Mouse (Mus musculus) large intestine, adult 2 months (tissue): ENCODE data around the gene Tox3. TPM values are rescaled to one million over a fixed set of nuclear protein-coding genes. Genes with fewer than 3 reads are reported as not detected.

Experiments
- DNase-seq: peaks from one replicate; pipeline ENCODE4 v3.0.0-alpha.2; 2012; ENCODE audit warnings: low read depth, low spot score
- WGBS: fragments of 180-500 bp; shearing (Covaris S2); methylation state at CpG from one replicate; pipeline ENCODE4 v1.1.7; 2018; 5-methylcytosine and 5-hydroxymethylcytosine counted together
- polyA plus RNA-seq: library from polyadenylated mRNA; depleted of rRNA; stranded (reverse); fragments of >200 nt; gene quantifications from 2 replicates; pipeline ENCODE4 v1.2.3, GENCODE M21; 2012

Tox3 gene
- polyA plus RNA-seq, 1 experiment, result 7.7 TPM

DNA sequence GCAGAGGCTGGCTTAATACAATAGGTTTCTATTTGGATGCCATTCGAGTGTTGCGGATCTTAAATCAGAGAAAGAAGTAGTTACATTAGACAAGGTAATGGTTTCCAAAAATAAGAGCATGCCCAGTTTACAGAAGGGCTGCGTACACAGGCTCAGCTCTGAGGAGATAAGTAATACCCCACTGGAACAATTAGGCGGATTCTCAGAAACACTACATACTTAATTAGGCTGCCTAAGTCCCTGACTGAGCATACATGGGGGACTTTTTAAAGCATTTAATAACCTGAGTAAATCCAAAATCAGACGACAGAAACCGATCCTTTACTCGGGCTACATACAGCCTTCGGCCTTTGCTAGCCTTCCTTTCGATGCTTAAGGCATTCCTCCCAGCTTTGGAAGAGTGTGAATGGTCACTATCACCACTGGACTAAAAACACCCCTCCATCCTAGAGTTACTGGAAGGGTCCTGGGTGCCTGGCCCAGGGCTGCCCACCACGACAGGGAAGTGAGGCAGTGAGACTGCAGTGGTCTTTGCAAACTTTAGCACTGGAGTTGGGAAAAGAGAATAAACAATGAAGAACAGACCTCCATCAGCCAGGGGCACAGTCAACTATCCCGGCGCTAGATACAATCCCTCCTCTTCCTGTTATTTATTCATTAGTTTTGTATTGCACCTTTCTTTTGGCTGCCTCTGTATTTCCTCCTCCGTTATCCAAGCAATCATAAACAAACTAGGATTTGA, 1.8 kb downstream of the Tox3 start:
- DNase-seq, result no peak
- 40% methylated on average over 13 of the region's 13 CpGs for WGBS

DNA sequence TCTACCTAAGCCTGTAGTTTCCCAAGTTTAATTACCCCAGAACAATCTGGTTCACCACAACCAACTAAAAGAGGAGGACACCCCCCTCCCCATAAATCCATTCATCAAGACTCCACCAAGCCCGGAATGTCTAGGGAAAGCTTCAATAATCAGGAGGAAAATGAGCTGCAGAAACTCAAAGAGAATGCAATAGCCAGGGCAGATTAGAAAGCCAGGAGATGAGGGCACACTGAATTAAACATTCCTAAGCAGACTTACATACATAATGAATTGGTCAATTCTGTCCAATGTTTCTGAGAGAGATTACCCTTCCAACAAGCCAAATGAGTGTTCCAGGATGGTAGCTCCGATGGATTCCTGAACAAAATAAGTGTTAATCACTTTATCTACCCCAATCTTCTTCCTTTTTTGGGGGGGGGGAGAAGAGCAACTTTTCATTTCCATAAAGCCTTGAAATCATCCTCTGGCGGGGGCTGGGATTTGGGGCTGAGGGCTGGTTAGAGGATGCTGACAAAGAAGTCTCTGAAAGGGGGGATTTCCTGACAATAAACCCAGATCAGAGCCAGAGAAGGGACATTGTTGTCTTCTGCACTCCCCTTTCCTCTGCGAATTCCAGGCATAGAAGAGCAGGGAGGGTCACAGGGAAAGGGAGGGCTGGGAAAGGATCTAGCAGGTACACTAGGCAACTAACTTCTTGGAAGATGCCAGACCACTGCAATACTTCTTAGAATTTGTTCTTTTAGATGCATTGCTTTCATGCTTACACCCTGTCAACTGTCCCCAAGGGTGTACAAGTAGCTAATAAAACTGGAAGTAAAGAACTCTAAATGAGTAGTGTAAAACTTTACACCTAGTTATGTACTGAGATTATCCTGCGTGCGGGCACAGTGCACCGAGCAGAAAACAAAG, 17.5 kb downstream of the Tox3 start:
- 82% methylated on average over 7 of the region's 7 CpGs for WGBS
- no peak for DNase-seq

DNA sequence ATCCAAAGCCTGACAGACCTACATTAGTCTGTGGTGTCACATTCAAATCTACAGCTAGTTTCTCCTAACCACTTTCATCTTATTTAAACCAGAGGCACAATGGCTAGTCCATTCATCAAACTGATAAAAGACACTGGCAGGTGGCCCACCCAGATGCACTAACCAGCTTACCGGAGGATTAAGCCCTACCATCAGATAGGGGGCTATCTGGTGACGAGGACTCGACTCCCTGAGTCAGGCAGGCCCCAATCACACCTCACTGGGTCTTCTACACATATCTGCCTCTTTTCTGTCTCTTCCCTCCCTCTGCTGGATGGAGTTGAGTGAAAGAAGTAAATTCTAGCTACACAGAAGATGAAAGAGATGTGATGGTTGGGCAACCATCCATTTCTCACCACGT, 24.3 kb downstream of the Tox3 start:
- WGBS, result 57% methylated on average over 4 of the region's 4 CpGs
- DNase-seq, result no peak

DNA sequence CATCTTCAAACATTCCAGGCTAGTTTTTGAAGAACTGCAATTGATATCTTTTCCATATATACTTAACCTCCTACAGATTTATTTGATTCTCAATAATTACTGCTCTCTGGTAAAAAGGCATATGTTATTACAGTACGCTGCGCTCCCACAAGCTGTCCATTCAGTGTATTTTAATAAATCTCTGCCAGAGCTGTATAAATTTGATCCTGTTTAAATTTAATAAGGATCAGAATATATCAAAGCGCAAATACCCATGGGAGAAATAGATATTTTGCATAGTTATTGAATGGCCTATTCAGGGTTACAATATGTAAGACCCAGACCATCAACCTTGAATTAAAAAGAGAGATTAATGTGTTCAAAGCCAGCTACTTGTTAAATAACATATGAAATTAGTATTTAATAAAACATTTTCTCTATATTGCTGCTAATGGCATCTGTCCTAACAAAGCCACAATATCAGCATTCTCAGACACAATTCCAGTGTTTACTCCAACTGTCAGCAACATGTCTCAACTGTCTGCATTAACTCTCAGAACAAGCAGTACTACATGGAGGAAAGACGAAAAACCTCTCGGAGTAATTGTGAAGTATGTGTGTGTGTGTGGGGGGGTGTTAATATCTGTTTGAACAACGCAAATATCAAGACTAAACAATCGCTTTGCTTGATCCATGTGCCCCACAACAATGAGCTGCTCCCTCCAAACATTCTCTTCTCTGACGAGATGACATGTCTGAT, 25.3 kb downstream of the Tox3 start:
- 88% methylated on average over 8 of the region's 8 CpGs for WGBS
- DNase-seq, result no peak

DNA sequence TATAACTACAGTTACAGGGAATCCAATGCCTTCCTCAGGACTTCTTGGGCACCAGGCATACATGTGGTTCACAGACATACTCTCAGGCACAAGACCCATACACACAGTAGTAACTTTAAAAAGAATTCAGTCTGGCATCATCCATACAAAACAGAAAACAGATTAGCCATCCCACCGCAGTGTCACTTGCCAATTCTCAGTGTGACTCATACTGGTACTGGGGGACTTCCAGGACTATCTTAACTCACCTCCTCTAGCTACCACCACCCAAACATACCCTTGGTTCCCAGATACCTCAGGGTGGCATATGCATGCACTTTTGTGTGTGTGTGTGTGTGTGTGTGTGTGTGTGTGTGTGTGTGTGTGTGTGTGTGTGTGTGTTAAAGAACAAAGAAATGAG, 26.9 kb downstream of the Tox3 start:
- WGBS, result 88% methylated on average over 1 of the region's 1 CpGs
- DNase-seq, result no peak

DNA sequence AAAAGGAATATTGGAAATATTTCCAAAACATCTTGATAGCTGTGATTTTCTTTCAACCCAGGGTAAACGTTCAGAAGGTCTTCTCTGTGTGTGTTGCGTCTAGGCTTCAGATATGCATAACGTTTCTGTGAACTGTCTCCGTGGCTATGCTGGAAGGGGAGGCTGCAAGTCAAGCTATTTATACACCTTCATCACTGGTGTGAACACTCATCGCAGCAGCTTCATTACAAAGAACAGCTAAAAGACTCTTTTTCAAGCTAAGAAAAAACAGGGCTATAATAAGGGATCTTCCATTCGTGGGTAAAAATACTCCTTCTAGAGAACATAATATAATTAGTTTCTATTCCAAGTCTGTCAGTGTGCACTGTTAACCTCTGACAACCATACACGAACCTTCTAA, 33.8 kb downstream of the Tox3 start:
- DNase-seq, result no peak
- WGBS, result 87% methylated on average over 7 of the region's 7 CpGs

DNA sequence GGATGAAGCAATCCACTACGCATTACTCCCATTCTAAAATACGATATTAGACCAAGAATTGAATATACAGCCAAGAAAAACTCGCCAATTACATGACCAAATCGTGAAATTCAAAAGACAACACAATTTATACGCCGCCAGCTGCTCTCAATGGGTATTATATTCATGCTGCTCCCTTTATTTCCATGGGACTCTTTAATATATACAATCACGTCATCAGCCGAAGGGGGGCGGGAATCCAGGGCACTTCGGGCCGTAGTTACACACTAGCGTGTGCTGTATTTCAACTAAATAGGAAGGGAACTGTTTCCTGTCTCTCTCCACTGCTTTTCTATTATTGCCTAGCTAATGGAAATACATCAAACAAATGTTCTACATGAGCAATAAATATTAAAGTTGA, 45.2 kb downstream of the Tox3 start:
- 62% methylated on average over 12 of the region's 12 CpGs for WGBS
- no peak for DNase-seq

DNA sequence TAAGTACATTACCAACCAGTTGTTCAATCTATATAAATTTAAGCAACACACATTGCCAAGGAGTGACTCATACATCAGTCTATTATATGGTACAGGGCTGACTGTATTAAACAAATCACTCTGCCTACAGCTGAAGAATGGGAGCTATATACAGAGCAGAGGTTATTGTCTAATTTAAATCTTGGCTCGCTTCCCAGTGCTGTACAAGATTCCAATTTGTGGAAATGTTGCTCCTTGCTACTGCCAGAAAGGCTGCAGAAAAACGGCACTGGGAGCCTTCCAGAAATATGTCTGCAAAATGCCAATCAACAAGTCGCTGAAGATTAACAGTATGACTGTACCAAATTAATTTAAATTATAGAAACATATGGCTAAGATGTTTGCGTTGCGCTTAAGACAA, 45.9 kb downstream of the Tox3 start:
- DNase-seq, result peak; percentile 45
- WGBS, result 20% methylated on average over 5 of the region's 5 CpGs

DNA sequence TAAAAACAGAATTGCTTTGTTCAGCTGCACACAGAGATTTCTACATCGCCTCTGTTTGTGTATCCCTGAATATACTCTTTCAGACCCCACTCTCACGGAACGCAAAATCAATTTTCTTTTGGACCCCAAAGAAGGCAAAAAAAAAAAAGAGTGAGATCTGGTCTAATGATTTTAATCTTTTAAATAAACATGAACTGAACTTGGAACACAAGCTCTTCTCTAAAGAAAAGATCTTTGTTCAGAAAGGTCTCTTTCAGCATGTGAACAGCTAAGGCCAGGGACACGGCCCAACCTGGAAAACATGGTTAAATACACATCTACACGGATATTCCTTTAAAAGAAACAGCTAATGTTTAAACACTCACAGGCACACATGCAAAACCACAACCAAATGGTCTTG, 46.6 kb downstream of the Tox3 start:
- WGBS, result 35% methylated on average over 5 of the region's 5 CpGs
- DNase-seq, result no peak

DNA sequence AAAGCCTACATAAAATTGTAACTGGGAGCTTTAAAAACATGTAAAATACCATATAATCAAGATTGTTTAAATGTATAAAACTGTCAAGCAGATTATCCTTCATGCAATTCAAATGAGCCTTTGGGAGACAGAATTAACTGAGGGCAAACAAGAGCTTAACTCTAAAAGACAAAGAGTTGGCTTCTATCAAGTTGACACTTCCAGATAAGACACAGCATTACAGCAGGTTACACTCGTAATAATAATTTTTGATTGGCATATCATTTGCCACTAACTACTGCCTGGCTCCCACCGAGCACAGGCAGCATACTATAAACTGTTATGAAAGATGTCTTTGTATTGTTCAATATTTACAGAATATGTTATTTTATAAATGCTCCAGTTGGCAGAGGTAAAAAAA, 47.2 kb downstream of the Tox3 start:
- 26% methylated on average over 2 of the region's 2 CpGs for WGBS
- no peak for DNase-seq

DNA sequence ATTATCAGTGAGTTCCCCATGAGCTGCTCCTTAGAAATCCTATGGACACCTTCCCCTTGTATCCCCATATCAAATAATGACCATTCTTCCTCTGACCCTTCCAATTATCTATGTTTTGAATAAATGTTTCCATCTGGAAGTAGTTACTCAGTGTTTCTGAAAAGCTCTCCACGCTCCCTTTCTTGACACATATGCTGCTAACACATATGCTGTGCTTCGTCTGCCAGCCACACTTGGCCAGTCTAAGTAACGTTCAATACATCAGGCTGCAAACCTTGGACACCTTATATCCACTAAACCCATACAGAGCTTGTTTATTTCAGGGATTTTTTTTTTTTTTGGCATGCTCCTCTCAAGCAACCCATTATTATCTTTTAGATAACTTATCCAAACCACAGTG, 54.1 kb downstream of the Tox3 start:
- 89% methylated on average over 3 of the region's 3 CpGs for WGBS
- DNase-seq, result no peak

DNA sequence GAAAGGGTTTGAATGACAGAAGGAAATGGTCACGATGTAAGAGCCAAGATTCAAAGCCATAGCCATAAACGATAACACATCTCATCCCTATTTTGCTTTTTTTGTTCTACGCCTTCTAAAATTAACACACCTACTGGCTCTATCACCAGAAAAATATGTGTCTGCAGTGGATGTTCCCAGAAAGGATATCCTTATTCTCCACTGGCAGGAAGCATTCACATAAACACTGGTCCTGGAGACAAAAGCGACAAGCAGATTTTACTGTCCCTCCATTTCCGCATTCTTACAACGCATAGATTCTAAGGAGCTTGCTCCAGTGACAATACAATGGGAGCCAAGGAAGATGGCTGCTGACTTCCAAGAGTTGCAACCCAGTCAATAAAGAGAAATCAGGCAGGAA, 57.3 kb downstream of the Tox3 start:
- WGBS, result 73% methylated on average over 6 of the region's 6 CpGs

DNA sequence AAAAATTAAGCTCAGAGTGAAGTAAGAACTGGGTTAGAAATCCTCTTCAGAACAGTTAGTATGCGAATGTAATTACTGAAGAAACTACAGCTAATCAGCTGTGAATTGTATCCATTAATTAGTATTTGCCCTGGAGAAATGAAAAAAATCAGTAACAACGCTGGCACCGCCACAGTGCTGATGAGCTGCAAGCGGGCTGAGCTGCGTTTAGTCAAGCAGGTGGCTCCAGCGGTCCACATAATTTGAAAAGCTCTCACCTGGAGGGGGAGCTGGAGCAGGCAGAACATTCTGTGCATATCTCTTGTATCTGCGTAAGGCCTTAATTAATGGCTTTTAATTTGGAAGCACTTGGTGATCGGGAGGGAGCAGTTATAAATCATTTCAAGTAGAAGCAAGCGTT, 71.4 kb downstream of the Tox3 start:
- 88% methylated on average over 9 of the region's 9 CpGs for WGBS
- DNase-seq, result no peak

More for the DNA sequence above, 57.3 kb downstream of the Tox3 start:
- DNase-seq, result no peak

DNA sequence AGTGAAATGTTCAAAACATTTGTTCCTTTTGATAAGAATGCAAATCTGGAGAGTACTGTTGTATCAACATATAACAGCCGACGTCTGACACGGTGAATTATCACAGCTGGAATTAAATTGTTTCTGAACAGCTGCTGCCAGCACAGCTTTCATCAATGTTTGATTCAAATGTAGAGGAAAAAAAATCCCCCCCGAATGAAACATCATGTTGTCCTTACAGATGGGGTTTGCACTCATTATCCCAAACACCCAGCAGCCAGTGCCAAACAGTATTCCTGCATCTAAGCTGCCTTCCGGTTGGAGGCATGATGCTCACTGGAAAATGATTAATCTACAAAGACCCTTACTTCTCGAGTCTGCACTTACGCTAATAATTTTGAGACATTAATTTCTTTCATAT, 75.0 kb downstream of the Tox3 start:
- WGBS, result 72% methylated on average over 7 of the region's 7 CpGs
- DNase-seq, result no peak

DNA sequence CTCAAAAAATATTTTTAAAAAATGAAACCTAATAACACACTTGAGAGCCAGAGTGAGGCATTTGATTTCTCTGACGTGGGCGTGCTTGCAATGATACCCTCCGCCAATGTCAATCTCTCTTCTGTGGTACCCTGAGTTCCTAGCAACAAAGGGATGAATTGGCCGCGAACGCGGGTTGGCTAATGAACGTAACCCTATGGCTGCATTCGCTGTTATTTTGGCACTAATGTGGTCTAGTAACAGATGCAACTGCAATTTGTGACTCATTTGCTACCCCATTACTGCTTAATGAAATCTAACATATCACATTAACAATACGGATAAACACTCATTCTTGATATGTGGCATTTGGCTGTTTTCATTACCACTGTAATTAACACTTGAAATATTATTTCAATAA, 76.2 kb downstream of the Tox3 start:
- WGBS, result 94% methylated on average over 10 of the region's 10 CpGs

DNA sequence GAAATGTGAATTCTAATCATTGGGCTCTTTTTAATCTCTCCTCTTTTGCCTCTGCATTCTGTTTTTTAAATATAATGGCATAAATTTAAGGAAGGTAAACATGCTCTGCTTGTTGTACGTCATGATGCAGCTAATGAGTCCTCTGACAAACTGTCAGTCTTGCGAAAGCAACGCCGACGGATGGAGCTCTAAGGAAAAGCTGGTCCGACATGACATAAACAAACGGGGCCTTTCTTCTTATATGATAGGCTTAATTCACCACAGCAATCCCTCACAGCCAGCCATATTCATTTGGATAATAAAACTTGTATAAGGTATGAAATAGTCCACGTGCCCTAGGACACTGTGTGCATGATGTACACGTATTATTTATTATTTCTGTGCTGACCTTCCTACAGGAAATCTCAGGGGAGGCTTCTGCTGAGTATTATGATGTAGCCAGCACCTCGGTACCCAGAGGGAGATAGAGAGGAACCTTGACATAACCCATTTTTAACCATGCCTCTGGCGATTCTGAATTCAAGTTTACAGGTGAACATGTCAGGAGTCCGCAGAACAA, 80.4 kb downstream of the Tox3 start:
- 81% methylated on average over 12 of the region's 12 CpGs for WGBS
- DNase-seq, result no peak

More for the DNA sequence above, 76.2 kb downstream of the Tox3 start:
- DNase-seq, result no peak

DNA sequence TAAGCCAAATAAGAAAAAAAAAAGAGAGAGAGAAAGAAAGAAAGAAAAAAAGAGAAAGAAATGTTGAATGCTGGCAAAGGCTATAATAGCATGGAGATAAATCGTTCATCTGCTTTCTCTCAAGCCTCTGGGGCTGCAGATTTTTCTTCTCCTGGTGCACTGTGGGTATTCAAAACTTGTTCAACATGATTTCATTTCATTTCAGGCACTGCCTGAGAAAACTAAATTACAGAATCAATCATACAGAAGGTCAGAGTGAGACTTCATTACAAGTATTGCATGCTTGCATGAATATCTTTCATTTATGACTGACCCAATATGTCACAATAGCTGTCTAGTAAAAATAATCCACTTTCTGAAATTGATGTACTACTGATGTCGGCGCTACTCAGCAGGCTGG, 81.2 kb downstream of the Tox3 start:
- 88% methylated on average over 3 of the region's 3 CpGs for WGBS

DNA sequence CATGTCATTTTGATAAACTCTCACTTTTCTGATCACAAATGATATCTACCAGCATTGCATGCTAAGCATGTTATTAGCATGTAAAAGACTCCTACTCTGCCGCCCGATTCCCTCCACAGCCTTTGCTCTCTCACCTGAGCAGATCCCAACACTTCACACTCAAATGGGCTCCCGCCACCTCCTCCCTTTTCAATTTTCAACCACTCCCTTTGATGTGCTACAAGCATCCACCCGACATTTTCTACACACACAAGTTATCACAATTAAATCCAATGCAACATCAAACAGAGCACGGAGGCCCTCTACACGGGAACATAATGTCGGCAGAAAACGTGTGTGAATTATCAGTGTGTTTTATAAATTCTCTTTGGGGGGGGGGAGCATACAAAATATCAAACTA, 81.9 kb downstream of the Tox3 start:
- 91% methylated on average over 8 of the region's 8 CpGs for WGBS
- no peak for DNase-seq

More for the DNA sequence above, 81.2 kb downstream of the Tox3 start:
- no peak for DNase-seq

DNA sequence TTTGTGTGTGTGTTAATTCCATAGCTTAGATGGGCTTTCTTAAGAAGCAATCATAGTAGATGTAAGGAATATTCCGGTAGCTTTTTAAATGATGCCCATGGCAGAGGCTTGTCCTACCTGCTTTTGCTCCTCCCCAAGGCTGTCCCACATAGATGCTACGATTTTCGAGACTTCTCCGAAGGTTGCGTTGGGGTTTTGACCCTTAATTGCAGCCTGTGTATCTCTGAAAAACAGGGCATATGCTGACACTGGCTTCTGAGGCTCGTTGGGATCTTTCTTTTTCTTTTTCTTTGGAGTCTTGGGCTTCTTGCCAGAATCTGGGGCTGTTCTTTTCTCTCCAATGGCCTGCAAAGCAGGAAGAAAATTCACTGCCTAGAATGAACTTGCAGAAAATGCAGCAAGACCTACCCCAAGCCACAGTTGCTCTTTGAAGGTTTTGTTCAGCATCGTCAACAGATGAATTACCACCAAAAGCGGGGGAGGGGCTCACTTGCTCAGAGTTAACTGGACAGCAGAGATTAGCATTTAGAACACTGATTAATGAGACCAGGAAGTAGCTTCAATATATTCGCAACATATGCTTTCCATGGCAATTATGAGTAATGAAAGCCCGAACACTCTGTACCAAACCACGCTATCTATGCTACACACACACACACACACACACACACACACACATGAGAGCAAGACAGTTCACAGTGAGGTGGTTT, 93.8 kb downstream of the Tox3 start:
- WGBS, result 84% methylated on average over 11 of the region's 11 CpGs
- no peak for DNase-seq
